Mouse (Mus musculus): ENCODE measurements around the gene Notch4.

DNA sequence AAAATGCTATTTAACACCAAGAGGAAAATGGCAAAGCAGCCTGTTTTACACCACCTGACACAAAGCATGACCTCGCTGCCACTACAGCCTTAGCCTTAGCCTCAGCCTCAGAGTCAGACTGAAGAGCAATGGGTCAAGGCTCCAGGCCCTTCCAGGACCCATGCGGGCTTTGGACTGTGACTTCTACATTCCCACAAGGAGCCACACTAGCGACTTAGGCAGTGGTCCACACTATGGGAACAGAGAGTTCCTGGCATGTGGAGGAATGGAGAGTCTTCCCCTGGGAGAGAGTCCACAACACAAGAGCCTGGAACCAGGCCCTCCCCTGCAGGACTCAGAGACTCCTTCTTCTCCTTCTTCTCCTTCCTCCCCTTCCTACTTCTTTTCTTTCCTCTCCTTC is 31.4 kb upstream of the Notch4 start:
- no peak for TF ChIP-seq CTCF (IDR thresholded peaks at IDR 0.05; ENCODE audit: low read depth)
- TF ChIP-seq EP300 (IDR thresholded peaks at IDR 0.05; ENCODE audit: low read depth), result no peak

Measured in heart, postnatal 0 days (tissue).